Mouse (Mus musculus) megakaryocyte, embryonic 14.5 days (primary cell): ENCODE data around the gene Taco1. TPM values are rescaled to one million over a fixed set of nuclear protein-coding genes. Genes with fewer than 3 reads are reported as not detected.

Experiments
- H3K27me3 ChIP-seq: replicated peaks from 2 replicates; pipeline ENCODE3; 2012; ENCODE audit warnings: inconsistent platforms
- H3K36me3 ChIP-seq: replicated peaks from 2 replicates; pipeline ENCODE3; 2012; ENCODE audit warnings: low read length, inconsistent platforms, mixed read lengths
- H3K4me1 ChIP-seq: 2 replicates; pipeline ENCODE4 v1.6.1; 2012; ENCODE audit warnings: inconsistent platforms
- H3K4me3 ChIP-seq: replicated peaks from 2 replicates; pipeline ENCODE3; 2012; ENCODE audit warnings: moderate library complexity, mild to moderate bottlenecking, inconsistent platforms
- H3K9me3 ChIP-seq: 2 replicates; pipeline ENCODE4 v1.6.1; 2012; ENCODE audit warnings: inconsistent platforms
- FLI1 ChIP-seq: IDR thresholded peaks from 2 replicates; pipeline ENCODE4 v1.6.1; 2012; ENCODE audit warnings: low read length, inconsistent platforms, mixed read lengths
- GATA1 ChIP-seq: IDR thresholded peaks from 3 replicates; pipeline ENCODE4 v1.6.1; 2012; ENCODE audit warnings: mixed read lengths, low read length, inconsistent platforms, borderline replicate concordance
- polyA plus RNA-seq: library from polyadenylated mRNA; stranded (reverse); fragments of >175 nt; gene quantifications from 2 replicates; pipeline ENCODE4 v1.2.3, GENCODE M21; 2012; ENCODE audit warnings: low replicate concordance; ENCODE audit not compliant: insufficient read depth

Taco1 gene
- polyA plus RNA-seq, 1 experiment = 2.7 TPM

- Histone ChIP-seq H3K4me3 (peak within 1 kb of the TSS; percentile 93), H3K9me3 (no peaks in the 10 kb centered on the region), H3K4me1 (peaks cover 39% of the 10 kb centered on the region), H3K36me3 (peaks cover 16% of the 10 kb centered on the region), H3K27me3 (peaks cover 3% of the 10 kb centered on the region)
- TF ChIP-seq FLI1 (no peak), GATA1 (no peak)
These were observed 29.1 kb upstream of the Taco1 start, which contains the start of gene Dcaf7 for GRCm38 (mm10) chr11:106036548-106037417. Dcaf7 (plus strand) TSS chr11:106036872.

GRCm38 (mm10) chr11:106037418-106037751 lies 28.5 kb upstream of the Taco1 start:
- H3K4me3 ChIP-seq = peak overlapping the region; percentile 93
- peaks cover 3% of the 10 kb centered on the region for H3K27me3 ChIP-seq
- peaks cover 39% of the 10 kb centered on the region for H3K4me1 ChIP-seq
- TF ChIP-seq GATA1 (no peak), FLI1 (no peak)
- H3K36me3 ChIP-seq = peaks cover 18% of the 10 kb centered on the region
- no peaks in the 10 kb centered on the region for H3K9me3 ChIP-seq

GRCm38 (mm10) chr11:106044349-106044748 lies 21.5 kb upstream of the Taco1 start:
- no peaks in the 10 kb centered on the region for H3K27me3 ChIP-seq
- no peaks in the 10 kb centered on the region for H3K9me3 ChIP-seq
- peaks cover 39% of the 10 kb centered on the region for H3K4me1 ChIP-seq
- H3K36me3 ChIP-seq = peaks cover 52% of the 10 kb centered on the region
- H3K4me3 ChIP-seq = no peak overlapping the region
- TF ChIP-seq FLI1 (no peak), GATA1 (no peak)

GRCm38 (mm10) chr11:106045256-106045655 lies 20.6 kb upstream of the Taco1 start:
- Histone ChIP-seq H3K27me3 (no peaks in the 10 kb centered on the region), H3K4me1 (peaks cover 35% of the 10 kb centered on the region), H3K9me3 (no peaks in the 10 kb centered on the region), H3K36me3 (peaks cover 55% of the 10 kb centered on the region), H3K4me3 (no peak overlapping the region)
- no peak for TF ChIP-seq GATA1
- TF ChIP-seq FLI1 = no peak

- peaks cover 59% of the 10 kb centered on the region for H3K36me3 ChIP-seq
- H3K4me1 ChIP-seq = peaks cover 31% of the 10 kb centered on the region
- TF ChIP-seq GATA1 (no peak), FLI1 (no peak)
- no peaks in the 10 kb centered on the region for H3K9me3 ChIP-seq
- no peak overlapping the region for H3K4me3 ChIP-seq
- no peaks in the 10 kb centered on the region for H3K27me3 ChIP-seq
These were observed 20.1 kb upstream of the Taco1 start for GRCm38 (mm10) chr11:106045780-106046179.

- no peaks in the 10 kb centered on the region for H3K27me3 ChIP-seq
- H3K36me3 ChIP-seq = peaks cover 66% of the 10 kb centered on the region
- H3K4me3 ChIP-seq = no peak overlapping the region
- no peaks in the 10 kb centered on the region for H3K9me3 ChIP-seq
- H3K4me1 ChIP-seq = peaks cover 32% of the 10 kb centered on the region
- no peak for TF ChIP-seq GATA1
- no peak for TF ChIP-seq FLI1
These were observed 19.3 kb upstream of the Taco1 start for GRCm38 (mm10) chr11:106046584-106046983.

GRCm38 (mm10) chr11:106053921-106054320 lies 11.9 kb upstream of the Taco1 start:
- peaks cover 97% of the 10 kb centered on the region for H3K36me3 ChIP-seq
- no peaks in the 10 kb centered on the region for H3K27me3 ChIP-seq
- H3K4me3 ChIP-seq = no peak overlapping the region
- peaks cover 54% of the 10 kb centered on the region for H3K4me1 ChIP-seq
- no peaks in the 10 kb centered on the region for H3K9me3 ChIP-seq
- no peak for TF ChIP-seq GATA1
- TF ChIP-seq FLI1 = no peak

GRCm38 (mm10) chr11:106054600-106054999 lies 11.3 kb upstream of the Taco1 start:
- Histone ChIP-seq H3K9me3 (no peaks in the 10 kb centered on the region), H3K4me1 (peaks cover 54% of the 10 kb centered on the region), H3K27me3 (no peaks in the 10 kb centered on the region), H3K36me3 (peaks cover 97% of the 10 kb centered on the region), H3K4me3 (peak overlapping the region; percentile 12)
- TF ChIP-seq GATA1 = no peak

- peaks cover 98% of the 10 kb centered on the region for H3K36me3 ChIP-seq
- H3K9me3 ChIP-seq = no peaks in the 10 kb centered on the region
- peaks cover 58% of the 10 kb centered on the region for H3K4me1 ChIP-seq
- TF ChIP-seq FLI1 (no peak), GATA1 (no peak)
- no peak overlapping the region for H3K4me3 ChIP-seq
- H3K27me3 ChIP-seq = no peaks in the 10 kb centered on the region
These were observed 10.5 kb upstream of the Taco1 start for GRCm38 (mm10) chr11:106055341-106055740.

GRCm38 (mm10) chr11:106056819-106057491 lies 8.9 kb upstream of the Taco1 start:
- H3K36me3 ChIP-seq = peaks cover 84% of the 10 kb centered on the region
- peaks cover 67% of the 10 kb centered on the region for H3K4me1 ChIP-seq
- no peaks in the 10 kb centered on the region for H3K27me3 ChIP-seq

More at GRCm38 (mm10) chr11:106056819-106057491, 8.9 kb upstream of the Taco1 start:
- TF ChIP-seq FLI1 (no peak), GATA1 (no peak)
- Histone ChIP-seq H3K4me3 (peak overlapping the region; percentile 12), H3K9me3 (no peaks in the 10 kb centered on the region)
